Mouse (Mus musculus) frontal cortex, postnatal 25 days (tissue): ENCODE measurements at regions not wholly inside any gene's neighbourhood (a gene's known extent, or its start where the extent isn't known, plus 50 kb on each side); places are given as distances from the start of the nearest gene placed in this dataset.

Experiments used
- DNase-seq, 2 experiments: peaks; one replicate each; pipeline ENCODE4 v3.0.0; 2022; ENCODE audit warnings: low spot score in 2 of 2

DNA sequence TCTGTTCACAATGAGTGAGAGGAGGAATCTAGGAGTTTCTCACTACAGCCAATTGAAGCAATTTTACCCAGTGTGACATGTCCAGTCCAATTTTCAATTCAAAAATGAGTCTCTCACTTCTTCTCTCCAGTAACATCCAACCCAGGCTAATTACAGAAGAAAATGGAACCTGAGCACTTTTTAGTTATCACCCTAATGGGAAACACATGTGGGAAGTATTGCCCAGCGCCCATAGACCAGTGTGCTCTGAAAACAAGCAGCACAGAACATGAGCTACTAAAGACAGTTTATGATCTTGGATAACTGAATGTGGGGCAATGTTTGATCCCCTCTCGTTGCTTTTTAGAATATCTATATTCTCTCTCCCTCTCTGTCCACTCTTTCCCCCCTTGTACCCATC, 70.5 kb upstream of the Efemp1 start:
- no peak for DNase-seq

DNA sequence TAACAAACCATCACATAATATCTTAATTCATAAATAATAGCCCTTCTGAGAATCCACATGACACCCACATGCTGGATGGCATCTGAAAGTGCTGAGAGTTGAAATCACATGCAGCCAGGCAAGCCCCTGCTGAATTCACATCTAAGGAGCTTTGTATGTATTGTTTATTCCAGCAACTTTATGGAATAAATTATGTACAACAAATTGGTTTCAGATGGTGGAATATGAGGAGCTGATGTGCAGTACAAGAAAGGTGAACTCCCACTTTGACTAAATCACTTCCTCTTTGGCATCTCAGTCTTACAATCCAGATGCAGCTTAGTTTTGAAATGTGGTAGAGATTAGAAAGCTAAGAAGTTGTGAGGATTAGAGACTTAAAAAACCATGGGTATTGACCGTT, 82.2 kb upstream of the Efemp1 start:
- DNase-seq: no peak

DNA sequence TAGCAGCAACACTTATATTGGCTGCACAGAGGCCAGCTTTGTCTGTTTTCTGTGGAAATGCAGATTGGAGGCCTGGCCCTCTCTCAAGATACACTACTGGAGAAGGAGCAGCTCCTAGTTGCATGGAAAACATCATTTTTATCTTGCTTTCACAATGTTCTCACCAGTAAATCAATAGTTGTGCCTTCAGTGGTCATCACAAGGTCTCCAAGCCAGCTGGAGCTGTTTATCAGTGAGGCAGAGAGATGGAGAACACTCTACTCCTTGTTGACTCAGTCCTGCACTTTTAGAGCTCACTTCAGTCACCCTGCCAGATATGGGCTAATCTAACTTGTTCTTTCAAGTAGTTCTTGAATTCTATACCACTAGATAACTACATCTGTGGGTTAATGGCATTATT, 92.3 kb upstream of the Efemp1 start:
- DNase-seq: no peak

DNA sequence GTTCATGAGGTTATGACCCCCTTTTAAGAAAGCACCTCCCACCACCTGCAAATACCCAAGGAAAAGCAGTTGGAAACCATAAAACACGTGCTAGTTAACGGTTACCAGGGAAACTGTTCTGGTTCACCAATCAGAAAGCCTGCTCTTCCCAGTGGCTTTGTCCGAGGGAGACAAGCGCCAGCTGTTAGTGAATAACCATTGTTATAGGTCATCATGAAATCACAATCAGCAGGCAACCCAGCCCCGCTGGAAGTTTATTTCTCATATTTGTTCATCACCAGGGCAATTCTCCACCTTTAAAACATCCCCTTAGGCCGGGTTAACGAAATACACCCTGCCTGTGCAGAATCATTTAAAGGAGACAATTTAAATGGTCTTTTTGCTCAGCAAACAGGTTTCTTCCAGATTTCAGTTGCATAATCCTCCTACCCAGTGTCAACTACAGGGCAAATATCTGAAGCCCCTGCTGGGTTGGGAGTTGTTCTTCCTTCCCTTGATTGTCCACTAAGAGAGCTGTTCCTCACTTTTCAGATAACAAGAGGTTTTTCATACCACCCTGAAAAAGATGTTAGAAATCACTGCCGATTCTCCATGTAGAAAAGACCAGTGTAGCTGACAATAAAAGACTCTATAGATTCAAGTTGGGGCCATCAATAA, 117.9 kb upstream of the Efemp1 start:
- peak; percentile 5 for DNase-seq

DNA sequence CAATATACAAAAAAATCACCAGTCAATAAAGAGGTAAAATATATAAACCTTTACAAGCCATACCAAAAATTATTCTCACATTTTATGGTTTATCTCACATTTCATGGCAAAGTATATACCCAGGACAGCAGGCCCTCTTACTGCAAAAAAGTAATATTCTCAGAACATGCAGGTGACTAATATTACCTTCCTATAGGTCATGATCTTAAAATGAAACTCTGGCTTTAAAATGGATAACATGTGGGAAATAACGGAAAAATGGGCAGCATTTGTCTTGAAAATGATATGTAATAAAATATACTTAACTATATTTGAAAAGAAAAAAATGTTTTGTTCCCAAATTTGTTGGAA, 118.4 kb upstream of the Efemp1 start:
- no peak for DNase-seq

DNA sequence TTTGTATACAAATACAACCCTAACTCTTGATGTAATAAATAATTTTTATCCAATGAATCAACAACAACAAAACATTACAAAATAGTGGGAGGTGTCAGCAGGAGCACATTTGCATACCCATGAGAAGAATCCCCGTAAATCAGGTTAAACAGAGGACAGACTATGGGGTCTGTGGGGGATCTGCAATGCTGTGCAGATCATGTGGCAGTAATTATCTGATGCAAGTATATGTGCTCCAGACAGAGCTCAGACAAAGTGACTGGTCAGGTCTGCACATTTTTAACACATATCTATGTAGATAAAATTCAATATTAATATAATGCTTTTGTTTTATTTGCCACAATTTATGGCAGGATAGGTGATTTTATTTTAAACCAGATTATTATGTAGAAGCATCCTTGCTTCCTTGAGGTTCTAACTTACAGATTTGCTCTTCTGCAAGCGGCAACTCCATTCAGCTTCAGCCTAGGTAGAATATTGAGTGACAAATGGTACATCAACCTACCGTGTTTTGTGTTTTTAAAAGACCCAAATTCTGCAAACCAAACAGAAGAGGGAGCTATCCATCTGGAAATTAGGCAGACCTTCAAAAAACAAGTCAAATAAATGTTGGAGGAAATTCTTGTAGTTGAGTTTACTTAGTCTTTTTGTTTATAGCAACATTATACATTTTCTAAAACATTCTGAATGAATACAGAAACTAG, 119.0 kb upstream of the Efemp1 start:
- no peak for DNase-seq

DNA sequence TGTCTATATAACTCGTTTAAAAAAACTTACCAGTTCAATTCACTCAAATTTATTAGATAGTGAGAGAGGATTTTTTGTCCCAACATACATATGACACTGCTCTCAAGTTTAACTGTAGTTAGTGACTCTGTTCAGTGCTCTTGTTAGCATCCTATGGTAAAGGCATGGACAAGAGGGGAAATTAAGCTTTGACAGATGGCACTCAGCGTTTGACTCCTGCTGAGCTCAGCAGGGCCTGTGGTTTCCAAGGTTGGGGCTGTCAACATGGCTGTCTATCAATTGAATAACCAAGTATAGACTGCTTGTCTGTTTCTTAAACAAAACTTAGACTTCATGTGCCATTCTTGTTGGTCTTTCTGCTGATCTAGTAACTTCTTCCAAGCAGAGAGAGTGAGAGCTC, 122.9 kb upstream of the Efemp1 start:
- DNase-seq: no peak

DNA sequence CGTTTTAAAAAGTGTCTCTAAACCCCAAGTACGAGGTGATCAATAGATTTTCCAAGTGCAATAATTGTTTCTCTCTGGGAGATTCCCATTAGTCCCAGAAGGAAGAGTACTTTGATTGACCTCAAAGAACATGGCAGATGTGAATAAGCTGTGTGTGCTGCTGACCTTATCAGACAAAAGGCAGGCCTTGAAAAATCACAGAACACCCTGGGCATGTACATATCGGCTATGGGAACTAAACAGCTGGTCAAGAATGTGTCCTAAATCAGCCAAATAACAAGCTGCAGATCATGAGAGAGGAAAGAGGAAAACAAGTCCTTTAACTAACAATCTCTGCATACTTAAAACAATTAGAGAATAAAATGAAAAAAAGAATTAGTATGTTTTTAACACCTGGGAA, 125.4 kb upstream of the Ccdc85a start:
- no peak for DNase-seq

DNA sequence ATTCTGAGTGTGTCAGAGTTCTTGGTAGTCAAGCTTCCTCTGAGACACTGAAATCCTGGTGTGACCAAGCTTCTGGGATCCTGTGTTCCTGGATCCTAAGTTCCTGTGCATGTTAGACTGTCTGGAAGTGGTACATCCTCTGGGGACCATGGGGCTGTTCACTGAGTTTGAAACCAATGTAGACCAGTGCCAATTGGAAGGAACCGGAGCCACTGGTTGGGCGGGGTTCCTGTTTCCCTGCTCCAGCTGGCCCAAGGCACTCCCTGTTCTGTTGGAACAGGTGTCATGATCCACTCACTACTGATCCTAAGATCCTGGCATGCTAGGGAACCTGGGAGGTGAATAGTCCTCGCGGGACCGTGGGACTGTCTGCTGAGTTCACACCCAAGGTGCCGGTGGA, 124.3 kb upstream of the Ccdc85a start:
- DNase-seq: no peak

DNA sequence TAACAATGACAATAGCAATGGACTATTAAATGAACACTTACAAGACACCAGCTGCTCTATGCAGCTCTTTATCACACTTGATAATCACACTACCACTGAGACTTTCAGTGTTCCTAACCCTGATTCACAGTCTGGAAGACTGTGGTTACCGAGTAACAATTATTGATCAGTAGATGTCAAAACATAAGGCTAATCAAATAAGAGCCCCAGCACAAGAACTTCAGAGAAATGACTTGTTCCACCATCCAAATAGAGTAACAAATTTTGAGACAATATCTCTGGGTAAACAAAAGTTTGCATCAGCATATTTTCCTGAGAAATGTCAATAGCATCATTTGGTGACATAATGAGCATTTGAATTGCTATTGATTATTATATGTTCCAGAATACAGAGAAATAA, 118.3 kb upstream of the Ccdc85a start:
- no peak for DNase-seq

DNA sequence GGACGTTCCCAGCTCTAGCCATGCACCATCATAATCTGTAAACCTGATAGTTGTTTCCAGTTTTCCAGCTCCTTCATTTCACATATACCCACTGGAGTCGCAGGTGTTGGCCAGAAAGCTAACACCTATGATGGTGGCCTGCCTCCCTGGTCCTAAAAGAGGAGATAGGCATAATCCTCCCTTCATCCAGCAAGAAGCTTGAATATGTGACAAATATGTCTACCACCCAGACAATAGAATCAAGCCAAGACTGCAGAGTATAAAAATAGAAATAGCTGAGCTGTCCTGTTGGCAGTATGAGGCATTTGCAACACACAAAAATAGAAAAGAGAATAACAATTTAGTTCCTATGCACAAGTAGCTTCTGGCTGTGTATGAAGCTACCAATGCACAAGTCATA, 117.3 kb upstream of the Ccdc85a start:
- DNase-seq: no peak

DNA sequence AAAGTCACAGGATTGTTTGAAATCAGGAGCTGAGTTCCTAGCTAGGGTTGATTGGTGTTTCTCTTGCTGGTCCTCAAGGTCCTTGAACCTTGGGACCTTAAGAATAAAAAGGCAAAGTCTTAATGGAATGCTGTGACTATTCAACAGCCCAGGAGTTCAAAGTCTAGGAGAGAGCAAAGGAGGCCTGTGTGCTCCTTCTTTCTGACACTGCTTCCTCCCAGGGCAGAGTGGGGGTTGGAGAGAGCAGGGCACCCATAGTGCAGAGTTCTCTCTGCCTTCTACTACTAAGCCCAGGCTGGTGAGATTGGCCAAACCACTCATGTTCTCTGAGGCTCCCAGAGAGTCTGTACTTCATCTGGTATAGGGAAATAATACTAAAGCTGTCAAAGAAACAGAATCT, 115.6 kb upstream of the Ccdc85a start:
- DNase-seq: no peak

DNA sequence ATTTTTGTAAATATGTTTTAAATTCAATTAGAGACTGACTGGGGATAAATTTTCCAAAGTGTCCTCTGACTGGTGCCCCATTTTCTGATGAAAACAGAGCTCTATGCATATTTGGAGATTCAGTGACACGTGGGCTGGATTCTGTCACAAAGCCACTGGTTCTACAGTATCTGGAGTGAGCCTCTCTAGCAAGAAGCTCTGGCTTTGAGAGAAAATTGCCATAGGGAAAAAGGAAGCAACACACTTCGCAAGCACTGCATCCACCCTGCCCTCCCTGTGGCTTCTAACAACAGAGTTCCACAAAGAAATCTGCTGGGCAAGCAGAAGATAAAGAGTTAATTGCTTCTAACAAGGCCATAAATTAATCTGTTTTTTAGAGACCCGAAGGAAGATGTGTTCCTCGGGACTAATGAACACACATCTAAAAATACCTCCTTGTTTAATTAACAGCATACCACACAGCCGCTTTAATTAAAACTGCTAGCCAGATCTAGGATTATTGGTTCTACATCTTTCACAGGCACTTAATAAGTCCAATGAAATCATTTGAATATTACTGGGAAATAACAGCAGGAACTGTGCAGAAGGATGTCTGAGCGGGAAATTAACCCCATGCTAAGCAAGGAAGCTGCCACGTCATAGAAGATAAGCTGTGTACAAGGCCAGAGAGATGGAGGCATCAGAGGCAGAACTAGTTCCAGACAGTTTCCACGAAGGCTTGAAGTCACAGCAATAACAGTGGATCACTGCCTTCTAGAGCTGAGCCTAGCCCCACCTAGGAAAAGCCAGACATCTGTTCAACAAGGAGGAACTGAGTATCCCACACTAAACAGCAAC, 113.7 kb upstream of the Ccdc85a start:
- DNase-seq: no peak

DNA sequence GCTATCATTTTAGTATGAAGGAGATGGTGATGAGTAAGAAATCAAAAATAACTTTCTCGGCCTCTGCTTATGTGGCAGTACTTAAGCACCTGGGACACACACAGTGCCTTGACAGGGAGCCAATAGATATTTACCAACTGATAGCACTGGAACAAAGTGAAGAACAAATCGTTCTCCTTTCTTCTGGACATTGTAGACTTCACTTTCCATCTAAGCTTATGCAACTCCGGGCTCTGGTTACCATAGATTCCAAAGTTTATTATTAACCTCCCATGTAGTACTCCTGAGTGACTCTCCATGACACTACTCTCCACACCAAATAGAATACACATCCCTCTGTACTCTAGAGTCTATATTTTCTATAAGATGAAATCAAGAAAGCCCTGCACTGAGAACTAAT, 110.9 kb upstream of the Ccdc85a start:
- no peak for DNase-seq

DNA sequence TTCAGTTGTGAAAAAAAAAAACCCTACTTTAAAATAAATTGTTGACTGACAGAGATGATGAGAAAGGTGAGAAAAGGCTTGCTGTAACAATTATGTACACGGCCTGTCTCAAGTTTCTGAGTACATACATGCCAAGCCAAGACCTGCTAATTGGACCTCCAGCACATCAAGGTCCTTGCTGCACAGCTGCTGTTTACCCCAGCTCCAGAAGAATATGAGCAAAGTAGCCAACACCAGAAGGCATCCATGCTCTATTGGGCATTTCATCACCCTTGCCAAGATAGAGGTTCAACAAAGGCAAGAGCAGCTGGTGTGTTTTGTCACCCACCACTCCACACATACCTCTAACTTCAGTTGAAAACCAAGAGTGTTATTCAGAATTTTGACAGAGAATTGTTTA, 109.2 kb upstream of the Ccdc85a start:
- no peak for DNase-seq

DNA sequence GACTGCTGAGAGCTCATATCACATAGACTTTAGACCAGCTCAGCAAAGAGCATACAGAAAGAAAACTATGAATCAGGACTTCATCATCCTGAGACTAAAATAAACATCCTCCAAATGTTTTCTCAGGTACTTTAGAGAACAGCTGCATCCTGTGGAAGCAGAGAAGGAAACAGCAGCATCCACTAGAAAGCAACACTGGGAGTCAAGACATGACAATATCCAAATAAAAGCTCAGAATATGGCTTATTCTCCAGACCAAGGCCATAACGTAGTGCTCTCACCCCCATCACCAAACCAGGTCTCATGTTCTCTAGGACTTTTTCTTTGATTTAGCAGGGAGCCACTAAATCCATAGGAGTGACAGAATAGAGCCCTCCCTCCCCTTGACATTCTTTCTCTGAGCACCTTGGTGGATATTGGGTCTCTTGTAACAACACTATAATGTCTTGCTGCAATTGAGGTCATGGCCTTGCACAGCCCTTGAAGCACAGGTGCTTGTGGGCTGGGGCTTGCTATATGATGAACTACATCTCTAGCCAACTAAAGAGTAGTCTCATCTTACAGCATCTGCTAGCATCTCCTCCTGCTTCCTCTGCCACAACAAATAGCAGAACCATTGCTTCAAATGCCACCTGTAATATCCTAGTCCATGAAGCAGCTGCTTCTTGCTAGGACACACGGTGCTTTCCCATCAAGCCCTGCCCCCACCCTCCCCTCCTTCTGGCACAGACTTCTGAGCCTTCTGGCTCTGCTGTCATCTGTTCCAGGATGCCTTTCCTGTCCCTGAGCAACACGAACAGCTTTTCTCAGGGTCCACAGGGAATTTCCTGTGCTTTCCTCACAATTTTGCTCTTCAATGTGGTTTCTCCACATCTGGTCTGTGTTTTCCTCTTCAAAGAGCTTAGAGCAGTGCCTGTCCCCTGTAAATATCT, 108.4 kb upstream of the Ccdc85a start:
- no peak for DNase-seq

DNA sequence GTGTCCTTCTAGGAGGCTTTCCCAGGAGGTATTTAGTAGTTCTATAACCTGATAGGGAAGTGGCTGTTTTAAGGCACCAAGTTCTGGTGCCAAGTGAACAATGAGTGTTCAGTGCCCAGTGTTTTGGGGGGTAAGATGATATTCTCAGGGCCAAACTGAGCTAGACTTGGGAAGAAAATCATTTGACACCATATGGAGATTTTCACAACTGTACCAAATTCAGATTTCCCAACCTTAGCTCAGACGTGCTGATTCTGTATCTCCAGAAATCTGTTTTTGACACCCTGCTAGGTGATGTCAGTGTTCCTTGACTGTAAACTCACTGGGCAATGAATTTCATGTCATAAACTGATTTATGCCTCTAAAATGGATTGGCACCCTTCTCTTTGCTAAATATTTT, 104.3 kb upstream of the Ccdc85a start:
- DNase-seq: no peak

DNA sequence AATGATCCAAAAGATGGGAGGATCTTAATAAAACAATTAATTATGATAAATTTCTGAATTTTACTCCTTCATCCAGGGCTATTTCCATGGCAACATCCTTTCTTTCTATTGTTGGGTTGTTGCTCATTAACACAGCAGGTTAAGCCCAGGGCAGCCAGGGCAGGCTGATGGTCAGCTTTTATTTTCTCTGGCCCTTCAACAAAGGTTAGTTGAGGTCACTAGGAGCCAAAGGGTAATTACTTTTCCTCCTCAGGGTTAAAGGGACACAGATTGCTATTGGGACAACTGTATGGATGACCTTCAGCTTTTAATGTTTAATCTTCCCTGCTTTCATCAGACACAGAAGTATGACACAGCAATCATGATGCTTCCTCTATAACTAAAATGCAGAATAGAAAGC, 101.3 kb upstream of the Ccdc85a start:
- DNase-seq: no peak

DNA sequence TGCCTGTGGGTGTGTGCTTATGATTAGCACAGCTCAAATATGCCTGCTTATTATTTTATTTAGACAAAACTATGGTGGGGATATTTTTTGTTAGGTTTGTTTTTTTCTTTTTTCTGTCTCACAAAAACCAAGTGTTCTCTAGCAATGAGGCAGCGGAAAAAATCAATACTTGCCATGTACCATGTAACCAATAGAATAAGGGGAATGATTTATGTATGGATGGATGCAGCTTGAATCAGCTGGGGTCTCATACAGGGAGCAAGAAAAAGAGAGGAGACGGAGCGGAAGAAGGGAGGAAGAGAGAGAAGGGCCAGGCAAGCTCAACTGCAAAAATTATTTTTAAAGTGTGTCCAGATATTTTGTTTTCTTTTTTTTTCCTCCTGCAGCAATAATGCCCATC, 97.2 kb upstream of the Ccdc85a start:
- no peak for DNase-seq

DNA sequence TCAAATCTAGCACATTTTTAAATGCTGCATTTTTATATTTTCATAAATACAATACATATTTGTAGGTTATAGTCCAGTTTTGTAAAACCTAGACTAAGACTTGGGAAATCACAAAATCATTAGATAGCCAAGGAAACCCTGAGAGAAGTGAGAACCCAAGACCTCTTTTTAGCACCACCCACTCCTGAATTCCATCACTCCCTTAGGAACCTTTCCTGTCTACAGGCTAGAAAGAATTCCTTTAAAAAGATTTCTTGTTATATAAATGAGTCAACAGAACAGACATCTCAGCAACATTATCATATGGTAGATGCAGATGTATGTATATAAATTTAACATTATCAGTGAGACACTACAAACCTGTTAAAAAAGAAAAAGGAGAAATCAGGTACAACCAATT, 86.6 kb upstream of the Ccdc85a start:
- no peak for DNase-seq

DNA sequence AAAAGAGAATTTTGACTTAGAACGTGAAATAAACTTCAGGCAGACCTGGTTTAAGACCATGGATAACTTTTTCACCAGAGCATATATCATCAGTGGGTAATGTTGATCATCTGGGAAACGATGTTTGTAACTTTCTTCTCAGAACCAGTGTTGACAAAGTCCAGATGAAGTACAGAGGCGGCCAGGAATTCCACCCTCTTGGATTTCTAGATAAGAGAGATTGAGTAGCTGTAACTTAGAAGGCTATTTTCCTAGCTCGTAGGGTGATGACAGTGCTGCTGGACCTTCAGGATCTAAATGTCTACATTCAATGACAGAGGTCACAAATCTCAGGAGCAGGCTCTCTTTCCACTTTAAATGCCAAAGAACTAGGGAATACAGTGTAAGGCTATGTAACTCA, 85.2 kb upstream of the Ccdc85a start:
- no peak for DNase-seq

DNA sequence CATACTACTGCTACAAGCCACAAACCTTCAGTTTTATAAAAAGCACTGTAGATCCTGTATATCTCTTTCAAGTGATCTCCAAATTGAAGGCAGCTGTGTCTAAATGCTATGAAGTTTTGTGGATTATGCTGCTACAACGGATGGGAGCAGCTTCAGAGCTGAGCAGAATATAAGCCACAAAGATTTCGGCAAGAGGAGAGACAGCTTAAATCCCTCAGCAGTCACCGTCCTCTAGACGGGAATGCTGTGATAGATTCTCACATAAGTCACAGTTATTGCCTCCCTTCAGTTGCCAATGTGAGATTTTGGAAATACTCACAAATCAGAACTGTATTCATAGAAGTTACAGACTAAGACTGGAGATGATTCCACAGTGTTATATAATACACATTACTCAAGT, 76.3 kb upstream of the Ccdc85a start:
- DNase-seq: no peak
